Mouse (Mus musculus): ENCODE results near the gene Clybl. TPM values are rescaled to one million over a fixed set of nuclear protein-coding genes. Genes with fewer than 3 reads are reported as not detected.
A peak's percentile ranks its signal among the peaks of the same experiment; 100 is the strongest.

The Clybl gene
- polyA plus RNA-seq, 1 experiment from 2014 or later, result 28.6 TPM

DNA sequence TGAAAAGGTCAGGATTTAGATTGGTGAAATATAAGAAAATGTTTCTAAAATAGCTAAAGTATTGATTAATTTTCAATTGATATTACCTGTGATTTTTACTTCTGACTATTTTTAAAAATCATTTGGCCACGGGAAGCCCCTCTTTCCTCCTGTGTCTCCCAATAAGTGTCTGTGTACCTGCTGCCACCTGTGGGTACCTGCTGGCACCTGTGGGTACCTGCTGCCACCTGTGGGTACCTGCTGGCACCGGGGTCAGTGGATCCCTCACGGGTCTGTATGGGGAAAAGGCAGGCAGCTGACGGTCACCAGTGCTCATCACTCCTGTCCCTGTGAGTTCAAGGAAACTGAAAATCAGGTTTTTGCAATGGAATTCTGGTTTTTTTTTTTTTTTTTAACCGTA lies 198.5 kb downstream of the Clybl start:
- peaks cover 62% of the 10 kb centered on the region for H3K4me1 ChIP-seq (replicated peaks)
- H3K36me3 ChIP-seq, result no peaks in the 10 kb centered on the region
- H3K4me3 ChIP-seq, result no peak overlapping the region
- 97% methylated on average over 5 of the region's 5 CpGs for WGBS
- DNase-seq (ENCODE audit: low spot score), result no peak
- H3K27me3 ChIP-seq (ENCODE audit: insufficient read depth, poor library complexity, severe bottlenecking), result peaks cover 53% of the 10 kb centered on the region
- no peaks in the 10 kb centered on the region for H3K9me3 ChIP-seq
- no peak overlapping the region for H3K27ac ChIP-seq

DNA sequence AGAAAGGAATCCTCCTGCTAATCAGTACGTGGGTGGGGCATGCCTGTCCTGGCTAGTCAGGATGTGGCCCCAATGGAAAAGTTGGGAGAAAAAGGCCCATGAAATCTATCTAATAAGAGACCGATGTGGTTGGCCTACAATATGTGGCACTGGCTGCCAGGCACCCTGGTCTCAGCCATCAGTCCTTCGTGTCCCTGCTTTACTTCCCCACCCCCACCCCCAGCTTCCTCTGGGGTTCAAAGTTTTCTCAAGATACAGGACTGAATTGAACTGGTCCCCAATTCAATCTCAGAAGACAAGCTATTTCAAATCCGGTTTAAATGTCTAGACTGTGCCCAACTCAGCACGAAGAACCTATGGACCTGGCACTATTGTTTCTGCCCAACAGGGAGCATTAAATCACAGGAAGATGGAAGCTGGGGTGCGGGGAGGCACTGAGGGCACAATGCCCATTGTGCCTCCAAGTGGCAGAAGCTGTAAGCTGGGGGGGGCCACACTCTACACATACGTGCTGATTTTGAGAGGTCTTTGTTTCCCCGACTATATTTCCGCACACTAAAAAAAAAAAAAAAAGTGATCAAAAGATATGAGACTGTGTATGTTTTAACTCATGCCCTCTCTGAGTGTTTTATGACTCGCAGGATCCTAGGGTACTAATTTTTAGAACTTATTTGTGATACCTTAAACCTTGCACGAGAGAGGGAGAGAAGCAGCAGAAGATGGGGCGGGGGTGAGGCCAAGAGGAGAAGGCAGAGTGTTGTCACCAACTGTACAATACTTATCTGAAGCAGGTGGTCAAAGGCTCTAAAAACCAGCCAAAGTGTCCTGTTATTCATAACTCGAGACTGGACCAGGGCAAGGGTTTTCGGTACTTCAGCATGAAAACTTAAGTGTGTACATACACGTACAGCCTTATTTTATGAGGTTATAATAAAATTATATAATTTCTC lies 199.7 kb downstream of the Clybl start:
- WGBS, result 72% methylated on average over 15 of the region's 15 CpGs
- Histone ChIP-seq H3K4me3 (no peak overlapping the region), H3K4me1 (replicated peaks) (peaks cover 52% of the 10 kb centered on the region), H3K27me3 (ENCODE audit: insufficient read depth, poor library complexity, severe bottlenecking) (peaks cover 49% of the 10 kb centered on the region), H3K36me3 (no peaks in the 10 kb centered on the region), H3K27ac (peak overlapping the region; percentile 53; the same call in 1 of the 2 replicates), H3K9me3 (no peaks in the 10 kb centered on the region)
- DNase-seq (ENCODE audit: low spot score), result no peak

DNA sequence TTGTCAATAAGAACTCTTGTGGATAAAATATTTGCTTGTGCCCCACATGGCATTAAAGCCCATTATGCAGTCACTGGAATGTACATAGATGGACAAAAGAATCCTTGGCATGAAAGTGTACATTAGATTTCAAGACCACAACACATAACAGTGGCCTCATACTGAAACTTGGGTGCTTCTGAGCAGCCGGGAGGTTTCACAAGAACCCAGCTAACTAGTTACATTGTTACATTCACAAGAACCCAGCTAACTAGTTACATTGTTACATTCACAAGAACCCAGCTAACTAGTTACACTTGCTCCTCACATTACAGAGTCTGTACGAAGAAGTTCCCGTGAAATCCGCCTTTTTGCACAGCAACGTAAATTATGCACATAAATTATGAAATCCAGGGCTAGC lies 200.8 kb downstream of the Clybl start:
- 53% methylated on average over 5 of the region's 5 CpGs for WGBS
- peaks cover 41% of the 10 kb centered on the region for H3K4me1 ChIP-seq (replicated peaks)
- H3K27ac ChIP-seq, result 0 out of 2 replicates have a peak overlapping the region, but pooled peaks have one; percentile 8
- peaks cover 47% of the 10 kb centered on the region for H3K27me3 ChIP-seq (ENCODE audit: insufficient read depth, poor library complexity, severe bottlenecking)
- H3K9me3 ChIP-seq, result no peaks in the 10 kb centered on the region
- no peaks in the 10 kb centered on the region for H3K36me3 ChIP-seq
- no peak overlapping the region for H3K4me3 ChIP-seq
- DNase-seq (ENCODE audit: low spot score), result no peak

DNA sequence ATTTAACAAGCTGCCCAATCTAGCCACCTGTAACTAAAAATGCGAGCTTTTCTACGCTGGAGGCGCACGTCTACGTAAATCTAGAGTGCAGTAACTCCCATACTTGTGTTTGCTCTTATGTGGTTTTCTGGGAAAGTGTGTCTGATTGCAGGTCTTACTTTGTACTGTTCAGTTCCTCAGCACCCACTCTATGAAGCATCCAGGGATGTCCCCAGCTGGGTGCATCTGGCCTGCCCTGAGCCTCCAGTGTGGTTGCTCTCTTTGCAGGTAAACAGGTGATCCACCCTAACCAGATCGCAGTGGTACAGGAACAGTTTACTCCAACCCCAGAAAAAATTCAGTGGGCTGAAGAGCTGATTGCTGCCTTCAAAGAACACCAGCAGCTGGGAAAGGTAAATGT lies 202.4 kb downstream of the Clybl start:
- DNase-seq (ENCODE audit: low spot score), result no peak
- peaks cover 32% of the 10 kb centered on the region for H3K27me3 ChIP-seq (ENCODE audit: insufficient read depth, poor library complexity, severe bottlenecking)
- H3K9me3 ChIP-seq, result no peaks in the 10 kb centered on the region
- H3K4me3 ChIP-seq, result no peak overlapping the region
- WGBS, result 91% methylated on average over 6 of the region's 6 CpGs
- no peak overlapping the region for H3K27ac ChIP-seq
- H3K4me1 ChIP-seq (replicated peaks), result peaks cover 29% of the 10 kb centered on the region
- no peaks in the 10 kb centered on the region for H3K36me3 ChIP-seq

DNA sequence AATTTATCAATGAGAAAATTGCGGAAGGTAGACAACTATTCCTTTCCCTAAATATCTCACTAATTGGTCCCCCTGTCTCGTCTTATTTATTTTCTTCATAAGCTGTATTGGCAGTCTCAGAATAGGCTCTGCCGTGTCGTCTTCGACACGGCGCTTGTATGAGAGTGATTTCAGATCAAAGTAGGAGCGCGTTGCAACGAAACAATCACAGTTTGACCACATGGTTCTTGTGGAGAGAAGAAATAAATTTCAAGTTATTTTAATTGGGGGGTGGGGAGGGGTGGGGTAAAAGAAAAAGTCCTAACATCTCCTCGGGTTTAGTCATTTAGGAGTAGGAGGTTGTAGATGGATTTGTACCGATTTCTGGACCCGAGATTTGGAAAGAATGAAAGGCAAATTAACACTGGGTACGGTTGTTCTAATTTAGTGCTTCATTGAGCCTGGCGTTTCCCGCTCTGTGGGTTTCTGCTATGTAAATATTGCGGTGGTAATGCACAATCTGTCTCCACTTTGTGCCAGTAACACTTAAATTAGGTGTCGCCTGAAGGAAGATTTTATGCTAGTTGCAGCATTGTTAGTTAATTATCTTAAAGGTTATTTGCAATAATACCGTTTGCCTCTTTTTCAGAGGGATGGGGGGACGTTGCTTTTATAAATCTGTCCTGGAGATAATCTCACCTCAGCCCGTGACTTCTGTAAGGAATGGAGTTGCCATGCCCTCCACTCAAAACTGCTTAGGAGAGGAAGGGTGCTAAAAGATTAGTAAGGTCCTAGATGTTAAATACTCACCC lies 203.1 kb downstream of the Clybl start:
- Histone ChIP-seq H3K36me3 (no peaks in the 10 kb centered on the region), H3K27ac (no peak overlapping the region), H3K9me3 (no peaks in the 10 kb centered on the region), H3K4me3 (no peak overlapping the region), H3K27me3 (ENCODE audit: insufficient read depth, poor library complexity, severe bottlenecking) (peaks cover 31% of the 10 kb centered on the region), H3K4me1 (replicated peaks) (peaks cover 26% of the 10 kb centered on the region)
- DNase-seq (ENCODE audit: low spot score), result no peak
- 68% methylated on average over 21 of the region's 21 CpGs for WGBS

DNA sequence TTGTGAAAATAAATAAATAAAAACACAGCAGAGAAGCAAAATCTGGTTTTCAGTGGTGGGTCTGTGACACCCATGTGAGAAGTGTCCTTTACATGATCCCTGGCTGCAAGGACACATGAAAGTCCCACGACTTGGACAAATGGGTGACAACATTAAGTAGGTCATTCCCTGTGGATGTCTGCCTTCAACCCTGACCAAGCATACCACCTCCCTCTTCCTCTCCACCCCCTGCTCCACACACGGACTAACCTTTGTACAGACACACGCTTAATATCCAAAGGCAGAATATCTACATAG lies 203.7 kb downstream of the Clybl start:
- H3K36me3 ChIP-seq, result no peaks in the 10 kb centered on the region
- H3K27ac ChIP-seq, result no peak overlapping the region
- H3K4me1 ChIP-seq (replicated peaks), result peaks cover 26% of the 10 kb centered on the region
- DNase-seq (ENCODE audit: low spot score), result no peak
- H3K4me3 ChIP-seq, result no peak overlapping the region
- H3K9me3 ChIP-seq, result no peaks in the 10 kb centered on the region
- 79% methylated on average over 3 of the region's 3 CpGs for WGBS
- H3K27me3 ChIP-seq (ENCODE audit: insufficient read depth, poor library complexity, severe bottlenecking), result peaks cover 29% of the 10 kb centered on the region

DNA sequence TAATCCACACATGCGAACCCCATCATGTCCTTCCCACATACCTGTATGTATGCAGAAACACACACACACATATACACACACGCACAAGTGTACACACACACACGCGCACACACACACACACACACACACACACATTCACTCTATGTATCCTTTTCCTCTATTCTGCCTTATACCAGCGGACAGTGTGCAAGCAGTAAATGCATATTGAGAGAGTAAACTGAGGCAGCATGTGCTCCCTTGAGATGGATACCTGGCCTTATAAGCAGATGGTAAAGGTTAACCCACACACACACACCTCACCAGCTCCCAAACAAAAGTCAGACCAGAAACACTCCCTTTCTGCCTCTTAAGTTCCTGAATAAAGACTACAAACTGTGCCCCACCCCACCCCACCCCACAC lies 204.3 kb downstream of the Clybl start:
- no peaks in the 10 kb centered on the region for H3K36me3 ChIP-seq
- H3K4me1 ChIP-seq (replicated peaks), result peaks cover 25% of the 10 kb centered on the region
- no peak overlapping the region for H3K27ac ChIP-seq
- H3K27me3 ChIP-seq (ENCODE audit: insufficient read depth, poor library complexity, severe bottlenecking), result peaks cover 29% of the 10 kb centered on the region
- no peaks in the 10 kb centered on the region for H3K9me3 ChIP-seq
- no peak overlapping the region for H3K4me3 ChIP-seq
- DNase-seq (ENCODE audit: low spot score), result no peak
- WGBS, result 93% methylated on average over 5 of the region's 5 CpGs

DNA sequence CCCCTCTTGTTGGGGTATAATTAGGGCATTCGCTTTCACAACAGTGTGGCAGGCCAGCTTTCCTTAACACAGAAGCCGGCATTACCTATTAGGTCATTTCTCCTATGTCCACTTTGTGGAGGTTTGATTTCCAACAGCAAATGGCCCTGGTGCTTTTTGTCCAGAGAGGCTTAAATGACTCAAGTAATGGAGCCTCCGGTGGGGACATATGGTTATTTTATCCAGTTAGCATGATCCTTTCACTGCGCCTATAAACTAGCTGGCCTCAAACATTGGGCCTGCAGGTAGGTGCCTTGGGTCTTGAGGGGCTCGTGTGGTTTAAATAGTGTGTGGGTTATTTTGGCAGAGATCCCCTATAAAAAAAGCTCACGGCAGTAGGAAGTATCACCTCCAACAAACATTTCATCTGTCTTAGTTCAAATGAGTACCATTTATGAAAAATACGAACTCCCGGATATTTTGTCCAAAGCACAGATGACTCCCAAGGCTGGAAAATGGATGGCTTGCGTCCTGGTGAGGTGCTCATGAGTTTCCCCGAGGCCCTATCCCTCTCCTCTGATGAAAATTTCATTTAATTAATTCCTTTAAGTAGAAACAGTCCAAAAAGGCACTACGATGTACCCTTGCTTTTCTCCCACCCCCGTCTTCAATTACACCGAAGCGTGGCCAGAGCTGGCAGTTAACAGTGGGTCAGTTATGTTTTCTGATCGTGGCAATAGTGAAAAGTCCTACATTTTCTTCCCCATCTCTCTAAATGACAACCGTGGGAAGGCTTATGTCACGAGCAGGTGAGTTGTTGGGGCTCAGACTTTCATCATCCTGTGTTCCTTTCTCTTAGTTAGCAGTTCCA lies 205.0 kb downstream of the Clybl start:
- 91% methylated on average over 17 of the region's 17 CpGs for WGBS
- no peak for DNase-seq (ENCODE audit: low spot score)
- H3K27me3 ChIP-seq (ENCODE audit: insufficient read depth, poor library complexity, severe bottlenecking), result peaks cover 24% of the 10 kb centered on the region
- no peaks in the 10 kb centered on the region for H3K9me3 ChIP-seq
- H3K36me3 ChIP-seq, result no peaks in the 10 kb centered on the region
- H3K27ac ChIP-seq, result no peak overlapping the region
- H3K4me3 ChIP-seq, result no peak overlapping the region
- peaks cover 20% of the 10 kb centered on the region for H3K4me1 ChIP-seq (replicated peaks)

DNA sequence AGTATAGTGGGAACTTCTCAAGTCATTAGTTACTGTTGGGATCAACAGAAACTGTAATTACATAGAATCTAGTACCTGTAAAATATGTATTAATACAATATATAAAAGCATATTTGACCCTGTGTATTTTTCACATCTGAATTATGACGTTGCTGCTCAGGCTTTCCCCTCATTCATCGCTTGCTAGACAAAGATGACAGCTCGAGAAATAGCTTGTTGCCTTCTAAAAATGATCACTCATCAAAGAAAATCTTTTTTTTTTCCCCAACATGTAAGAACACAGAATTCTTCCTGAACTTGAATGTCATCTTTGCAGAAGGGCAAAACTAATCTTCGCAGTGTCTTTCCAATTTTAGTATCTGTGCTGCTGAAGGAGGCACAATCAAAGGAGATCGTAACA lies 206.3 kb downstream of the Clybl start:
- no peaks in the 10 kb centered on the region for H3K36me3 ChIP-seq
- DNase-seq (ENCODE audit: low spot score), result no peak
- H3K4me3 ChIP-seq, result no peak overlapping the region
- peaks cover 14% of the 10 kb centered on the region for H3K4me1 ChIP-seq (replicated peaks)
- H3K27me3 ChIP-seq (ENCODE audit: insufficient read depth, poor library complexity, severe bottlenecking), result peaks cover 24% of the 10 kb centered on the region
- no peaks in the 10 kb centered on the region for H3K9me3 ChIP-seq
- 90% methylated on average over 5 of the region's 5 CpGs for WGBS
- H3K27ac ChIP-seq, result no peak overlapping the region

DNA sequence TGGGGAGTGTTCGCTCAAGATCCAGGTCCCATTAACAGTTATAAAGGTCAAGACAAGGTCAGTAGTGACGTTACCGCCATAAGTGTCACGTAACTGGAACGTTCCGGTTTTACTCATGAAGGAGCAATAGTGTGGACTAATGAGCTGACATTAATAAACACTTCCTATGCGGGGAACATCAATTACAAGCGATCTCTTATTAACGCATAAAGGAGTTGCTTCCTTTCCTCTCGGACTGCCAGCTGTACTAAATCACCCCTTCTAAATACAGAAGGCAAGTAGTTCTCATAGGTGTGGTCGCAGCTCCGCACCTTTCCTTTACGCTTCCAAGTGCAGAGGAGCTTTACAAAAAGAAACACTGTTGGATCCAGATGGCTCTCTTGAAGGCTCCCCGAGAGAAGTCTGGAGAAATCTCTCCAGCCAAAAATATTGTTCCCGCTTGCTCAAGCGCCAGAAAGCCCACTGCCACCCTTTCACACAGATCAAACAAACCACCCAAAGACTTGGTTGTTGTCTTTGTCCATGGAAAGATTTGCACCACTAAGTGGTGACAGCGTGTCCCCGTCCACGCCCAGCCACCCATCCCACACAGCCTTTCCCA lies 207.0 kb downstream of the Clybl start:
- no peak for DNase-seq (ENCODE audit: low spot score)
- Histone ChIP-seq H3K9me3 (no peaks in the 10 kb centered on the region), H3K27ac (no peak overlapping the region), H3K27me3 (ENCODE audit: insufficient read depth, poor library complexity, severe bottlenecking) (peaks cover 24% of the 10 kb centered on the region), H3K4me3 (no peak overlapping the region), H3K4me1 (replicated peaks) (peaks cover 15% of the 10 kb centered on the region), H3K36me3 (no peaks in the 10 kb centered on the region)
- 77% methylated on average over 19 of the region's 19 CpGs for WGBS

DNA sequence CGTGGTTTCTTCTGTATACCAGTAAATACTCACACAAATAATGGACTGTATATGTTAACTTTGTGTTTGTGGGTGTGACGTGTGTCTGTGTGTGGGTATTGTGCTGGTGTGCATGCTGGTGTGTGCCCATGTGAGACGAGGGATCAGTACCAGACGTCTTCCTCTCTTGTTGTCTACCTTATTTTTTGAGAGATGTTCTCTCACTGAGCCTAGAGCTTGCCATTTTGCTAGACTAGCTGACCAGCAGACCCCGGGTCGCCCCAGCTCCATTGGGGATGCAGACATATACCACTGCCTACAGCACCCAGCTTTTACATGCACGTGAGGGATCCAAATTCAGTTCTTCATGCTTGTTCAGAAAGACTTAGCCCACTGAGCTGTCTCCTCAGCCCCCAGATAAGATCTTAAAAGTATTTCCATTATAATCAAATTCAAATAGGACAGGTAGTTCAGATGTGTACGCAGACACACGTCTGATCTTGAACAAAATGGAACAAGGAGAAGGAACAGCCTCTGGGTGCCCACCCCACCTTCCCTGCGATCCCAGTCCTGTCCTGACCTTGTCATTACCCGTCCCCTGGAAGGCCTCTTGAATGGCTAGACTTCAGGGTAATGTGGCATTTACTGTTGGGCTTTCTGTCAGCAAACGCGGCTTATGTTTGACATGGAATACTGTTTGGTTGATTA lies 208.3 kb downstream of the Clybl start:
- Histone ChIP-seq H3K4me3 (no peak overlapping the region), H3K27me3 (ENCODE audit: insufficient read depth, poor library complexity, severe bottlenecking) (peaks cover 18% of the 10 kb centered on the region), H3K27ac (no peak overlapping the region), H3K4me1 (replicated peaks) (peaks cover 15% of the 10 kb centered on the region), H3K36me3 (no peaks in the 10 kb centered on the region), H3K9me3 (no peaks in the 10 kb centered on the region)
- 87% methylated on average over 13 of the region's 13 CpGs for WGBS
- peak; percentile 2 for DNase-seq (ENCODE audit: low spot score)

DNA sequence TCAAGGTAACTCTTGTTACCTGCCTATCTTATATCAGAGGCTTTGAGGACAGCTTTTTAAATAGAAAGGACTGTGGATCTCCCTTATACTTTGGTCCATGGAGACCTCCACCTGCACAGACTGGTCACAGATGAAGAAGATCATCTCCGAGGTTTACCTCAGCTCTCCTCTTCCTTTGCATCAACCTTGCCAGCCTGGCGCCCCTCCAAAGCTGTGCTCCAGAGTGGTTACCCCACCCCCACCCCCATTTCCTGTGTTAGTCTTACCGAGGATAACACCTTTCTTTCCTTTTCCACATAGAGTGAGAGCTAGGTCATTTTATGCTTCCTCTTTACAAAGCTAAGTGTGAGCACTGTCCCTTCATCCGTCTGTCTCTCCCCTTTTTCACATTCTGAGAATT lies 209.4 kb downstream of the Clybl start:
- H3K27me3 ChIP-seq (ENCODE audit: insufficient read depth, poor library complexity, severe bottlenecking), result peaks cover 23% of the 10 kb centered on the region
- H3K9me3 ChIP-seq, result no peaks in the 10 kb centered on the region
- 68% methylated on average over 4 of the region's 4 CpGs for WGBS
- H3K27ac ChIP-seq, result no peak overlapping the region
- no peaks in the 10 kb centered on the region for H3K36me3 ChIP-seq
- peaks cover 15% of the 10 kb centered on the region for H3K4me1 ChIP-seq (replicated peaks)
- no peak overlapping the region for H3K4me3 ChIP-seq
- no peak for DNase-seq (ENCODE audit: low spot score)

All from hindbrain, embryonic 10.5 days (tissue).